Mouse (Mus musculus): ENCODE results near the gene B3galt2. TPM values are rescaled to one million over a fixed set of nuclear protein-coding genes. Genes with fewer than 3 reads are reported as not detected.

Gene B3galt2
- total RNA-seq, 2 experiments from 2014 or later = 6.4 to 16.0 TPM

DNA sequence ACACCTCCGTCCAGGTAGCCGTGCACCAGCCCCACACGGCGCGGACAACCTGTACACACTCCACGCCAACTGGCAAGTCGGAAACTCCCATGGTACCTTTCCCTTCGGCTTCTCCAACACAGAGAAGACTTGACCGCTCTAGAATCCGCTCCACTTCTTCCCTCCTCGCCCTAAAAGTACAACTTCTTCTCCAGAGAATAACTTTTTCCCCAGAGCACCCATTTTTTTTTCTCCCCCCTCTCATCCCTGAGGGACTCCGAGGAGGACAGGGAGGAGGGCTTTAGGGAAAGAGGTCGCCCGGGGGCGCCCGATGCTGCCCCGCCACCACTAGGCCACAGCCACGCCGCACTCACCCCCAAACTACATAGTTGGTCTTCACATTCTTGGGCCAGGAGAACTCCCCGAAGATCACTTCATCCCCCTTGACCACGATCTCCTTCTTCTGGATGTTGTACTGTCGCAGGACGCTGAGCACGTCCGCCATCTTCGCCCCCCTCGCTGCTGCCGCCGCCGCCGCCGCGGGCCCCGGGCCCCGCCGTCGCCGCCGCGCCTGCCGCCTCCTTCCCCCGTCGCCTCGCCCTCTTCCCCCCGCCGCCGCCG lies 61.8 kb downstream of the B3galt2 start:
- DNase-seq (ENCODE audit: low spot score in 2 of 2) = peak in 1 of 2 experiments; percentile 64

DNA sequence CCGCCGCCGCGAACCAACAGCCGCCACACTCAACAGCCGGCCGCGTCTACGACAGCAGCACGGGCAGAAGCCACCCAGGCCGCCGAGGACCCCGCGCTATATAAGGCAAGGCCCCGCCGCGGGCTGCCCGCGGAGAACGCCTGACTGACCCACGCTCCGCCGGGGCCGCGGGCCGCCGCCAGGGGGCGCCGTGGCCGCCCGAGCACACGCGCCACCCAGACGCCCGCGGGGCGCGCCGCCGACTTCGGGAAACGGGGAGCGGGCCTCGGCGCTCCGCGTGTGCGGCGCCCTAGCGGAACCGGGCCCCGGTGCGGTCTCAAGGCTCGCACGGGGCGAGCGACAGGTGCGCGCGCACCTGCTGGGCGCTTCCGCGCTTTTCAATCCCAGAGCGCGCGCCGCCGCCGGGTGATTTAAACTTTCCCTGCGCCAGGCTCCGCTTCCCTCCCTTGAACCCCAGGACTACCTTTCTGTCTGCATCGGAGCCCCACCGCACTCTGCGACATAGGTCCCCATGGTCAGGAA lies 62.3 kb downstream of the B3galt2 start, which contains the start of gene Cdc73:
TSS of gene Cdc73 (minus strand) at position 153 of the 522 bp plus-strand sequence.
- peak; percentile 93 to 96 for DNase-seq (ENCODE audit: low spot score in 2 of 2)

Other genes starting within 250 kb of the B3galt2 start
- 100 to 1,000 TPM in 1 of 2 experiments, 10 to 100 TPM in 1; 87.0 to 102 TPM for gene Cdc73, start 62.2 kb downstream of the B3galt2 start, total RNA-seq (2021)
- 10 to 100 TPM; 87.0 to 93.1 TPM for gene Glrx2, start 75.7 kb downstream of the B3galt2 start, total RNA-seq (2021)
- 10 to 100 TPM; 13.1 to 13.2 TPM for gene Trove2, start 136.4 kb downstream of the B3galt2 start, total RNA-seq (2021)
- gene Uchl5, start 136.6 kb downstream of the B3galt2 start, total RNA-seq (2021) = 10 to 100 TPM; 18.8 to 26.6 TPM